Mouse (Mus musculus) lung, postnatal 0 days (tissue): ENCODE measurements around the gene Rec114. TPM values are rescaled to one million over a fixed set of nuclear protein-coding genes. Genes with fewer than 3 reads are reported as not detected.

Experiments used
- ATAC-seq: fragments of 200-750 bp; cut with Nextera tagmentation; 2 replicates; pipeline ENCODE4 v1.8.0; 2017; ENCODE audit warnings: moderate library complexity
- DNase-seq: peaks from one replicate; pipeline ENCODE4 v3.0.0-alpha.2; 2016; ENCODE audit warnings: low spot score
- H3K27ac ChIP-seq: fragments of 300-500 bp; sonication (generic); 2 replicates; pipeline ENCODE4 v1.5.1; 2014; ENCODE audit warnings: antibody characterized with exemption, mild to moderate bottlenecking, low read length, mixed read lengths
- H3K27me3 ChIP-seq: fragments of 300-500 bp; sonication (generic); replicated peaks from 2 replicates; pipeline ENCODE4 v1.6.1; 2014; ENCODE audit warnings: low read length, mixed read lengths; ENCODE audit not compliant: insufficient read depth
- H3K36me3 ChIP-seq: fragments of 300-500 bp; sonication (generic); 2 replicates; pipeline ENCODE4 v1.6.1; 2014; ENCODE audit warnings: low read length, mixed read lengths; ENCODE audit not compliant: insufficient read depth
- H3K4me1 ChIP-seq: fragments of 300-500 bp; sonication (generic); 2 replicates; pipeline ENCODE4 v1.6.1; 2014; ENCODE audit warnings: antibody characterized with exemption, low read depth, low read length, mixed read lengths; ENCODE audit not compliant: insufficient read depth
- H3K4me2 ChIP-seq: fragments of 300-500 bp; sonication (generic); replicated peaks from 2 replicates; pipeline ENCODE4 v1.6.1; 2014; ENCODE audit warnings: low read depth, mild to moderate bottlenecking, low read length, moderate library complexity, mixed read lengths
- H3K4me3 ChIP-seq: fragments of 300-500 bp; sonication (generic); 2 replicates; pipeline ENCODE4 v1.5.1; 2014; ENCODE audit warnings: low read depth, low read length
- H3K9ac ChIP-seq: fragments of 300-500 bp; sonication (generic); replicated peaks from 2 replicates; pipeline ENCODE4 v1.6.1; 2014; ENCODE audit warnings: low read depth, mild to moderate bottlenecking
- H3K9me3 ChIP-seq: fragments of 300-500 bp; sonication (generic); 2 replicates; pipeline ENCODE4 v1.6.1; 2016; ENCODE audit warnings: low read length, mixed read lengths
- CTCF ChIP-seq: IDR thresholded peaks from 2 replicates; pipeline ENCODE4 v1.5.1; 2016; ENCODE audit warnings: antibody characterized with exemption, mild to moderate bottlenecking
- EP300 ChIP-seq: IDR thresholded peaks from 2 replicates; pipeline ENCODE4 v1.6.1; 2016; ENCODE audit warnings: antibody characterized with exemption, mild to moderate bottlenecking, control low read depth
- WGBS: fragments of 180-500 bp; shearing (Covaris S2); extraction: QIAGEN DNeasy Blood & Tissue Kit; methylation state at CpG from one replicate; pipeline ENCODE4 v1.1.7; 2014; 5-methylcytosine and 5-hydroxymethylcytosine counted together
- polyA plus RNA-seq: library from polyadenylated mRNA; unstranded; fragments of >200 nt; fragmentation: Nextera tagmentation; extraction: Ambion mirVana; gene quantifications from 2 replicates; pipeline ENCODE4 v1.2.1, GENCODE M21; 2015

The Rec114 gene
- polyA plus RNA-seq, 1 experiment from 2014 or later: 5.0 TPM

DNA sequence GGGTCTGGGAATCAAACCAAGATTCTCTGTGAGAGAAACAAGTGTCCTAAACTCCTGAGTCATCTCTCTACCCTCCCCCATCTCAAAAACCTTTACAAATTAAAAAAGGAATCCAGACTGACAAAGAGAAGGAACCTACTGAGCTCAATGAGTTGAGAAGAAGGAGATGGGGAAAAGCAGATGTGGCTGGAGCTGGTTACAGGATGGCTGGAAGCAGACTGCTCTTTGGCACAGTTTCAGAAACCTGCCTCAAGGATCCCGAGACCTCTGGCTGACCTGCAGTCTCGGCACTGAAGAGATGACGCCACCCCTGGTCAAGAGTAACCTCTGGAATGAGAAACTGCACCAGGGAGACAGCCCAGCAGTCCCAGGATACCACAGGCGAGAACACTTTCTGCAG, 71.3 kb downstream of the Rec114 start:
- 12% methylated on average over 4 of the region's 4 CpGs for WGBS
- no peaks in the 10 kb centered on the region for H3K27me3 ChIP-seq
- H3K27ac ChIP-seq: no peak overlapping the region
- H3K4me2 ChIP-seq: no peak overlapping the region
- H3K4me3 ChIP-seq: no peak overlapping the region
- H3K9ac ChIP-seq: no peak overlapping the region
- TF ChIP-seq CTCF (no peak), EP300 (no peak)
- ATAC-seq (peak; percentile 78), DNase-seq (peak; percentile 72)
- H3K9me3 ChIP-seq: no peaks in the 10 kb centered on the region
- H3K4me1 ChIP-seq: no peaks in the 10 kb centered on the region
- no peaks in the 10 kb centered on the region for H3K36me3 ChIP-seq

DNA sequence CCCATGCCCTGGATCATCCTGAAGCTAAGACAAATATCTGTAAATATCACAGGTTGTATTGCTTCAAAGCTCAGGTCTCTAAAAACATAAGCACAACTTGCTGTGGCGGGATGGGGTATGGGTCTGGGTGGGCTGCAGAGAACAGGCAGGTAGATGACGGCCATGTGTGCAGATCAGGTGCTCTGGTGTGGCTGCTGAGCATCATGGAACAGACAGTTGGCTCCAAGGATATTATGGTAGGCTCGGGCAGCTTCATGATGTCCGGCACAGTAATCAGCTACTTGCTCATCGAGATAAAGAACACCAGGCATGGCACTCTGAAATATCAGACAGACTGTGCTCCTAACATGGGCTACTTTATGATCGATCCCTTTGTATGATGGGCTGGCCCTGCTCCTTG, 73.9 kb downstream of the Rec114 start:
- no peaks in the 10 kb centered on the region for H3K27me3 ChIP-seq
- 89% methylated on average over 6 of the region's 6 CpGs for WGBS
- TF ChIP-seq EP300: no peak
- no peak for TF ChIP-seq CTCF
- no peaks in the 10 kb centered on the region for H3K36me3 ChIP-seq
- DNase-seq (no peak), ATAC-seq (no peak)
- H3K4me3 ChIP-seq: no peak overlapping the region
- no peaks in the 10 kb centered on the region for H3K4me1 ChIP-seq
- no peaks in the 10 kb centered on the region for H3K9me3 ChIP-seq
- no peak overlapping the region for H3K27ac ChIP-seq
- no peak overlapping the region for H3K9ac ChIP-seq
- no peak overlapping the region for H3K4me2 ChIP-seq

DNA sequence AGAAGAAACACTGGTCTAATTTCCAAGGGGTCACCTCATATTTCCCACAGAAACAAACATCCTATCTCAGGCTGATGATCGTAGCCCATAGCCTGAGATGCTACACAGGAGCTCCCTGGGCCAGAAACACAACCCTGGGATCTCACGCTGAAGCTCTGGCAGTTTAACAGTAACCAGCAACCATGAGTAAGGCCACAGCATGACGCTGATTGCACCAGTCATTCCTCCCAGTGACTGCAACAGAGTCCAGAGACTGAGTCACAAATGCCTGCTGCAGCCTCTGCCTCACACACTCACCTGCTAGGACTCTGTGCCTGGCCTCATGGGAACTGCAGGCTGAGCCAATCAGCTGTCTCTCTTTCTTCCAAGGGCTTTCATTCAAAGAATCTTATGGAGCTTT, 74.7 kb downstream of the Rec114 start:
- WGBS: 78% methylated on average over 3 of the region's 3 CpGs

DNA sequence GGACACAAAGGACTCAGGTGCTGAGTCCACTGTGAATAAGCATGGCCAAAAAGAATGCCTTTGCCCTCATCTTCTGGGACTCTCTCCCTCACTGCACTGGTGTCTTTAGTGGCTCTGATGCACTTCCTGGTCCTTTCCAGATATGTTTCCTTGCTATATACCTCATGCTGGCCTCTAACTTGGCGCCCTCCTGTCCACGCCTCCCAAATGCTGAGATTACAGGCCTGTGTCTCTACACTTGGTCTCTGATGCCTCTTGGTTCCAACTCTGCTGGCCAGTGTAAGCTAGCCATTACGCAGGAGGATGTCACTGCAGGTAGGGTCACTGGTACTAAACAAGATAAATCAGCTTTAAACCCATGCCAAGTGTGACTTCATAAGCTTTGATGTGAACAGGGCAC, 75.6 kb downstream of the Rec114 start:
- H3K9me3 ChIP-seq: no peaks in the 10 kb centered on the region
- H3K4me2 ChIP-seq: no peak overlapping the region
- TF ChIP-seq EP300 (no peak), CTCF (no peak)
- WGBS: 88% methylated on average over 3 of the region's 3 CpGs
- no peaks in the 10 kb centered on the region; the same call in 1 of the 2 replicates for H3K36me3 ChIP-seq
- ATAC-seq (no peak), DNase-seq (no peak)
- H3K27me3 ChIP-seq: no peaks in the 10 kb centered on the region
- H3K9ac ChIP-seq: no peak overlapping the region
- H3K4me3 ChIP-seq: no peak overlapping the region
- no peaks in the 10 kb centered on the region for H3K4me1 ChIP-seq
- no peak overlapping the region for H3K27ac ChIP-seq

More for the DNA sequence above, 74.7 kb downstream of the Rec114 start:
- Histone ChIP-seq H3K4me1 (no peaks in the 10 kb centered on the region), H3K4me2 (no peak overlapping the region), H3K9me3 (no peaks in the 10 kb centered on the region), H3K9ac (no peak overlapping the region), H3K36me3 (no peaks in the 10 kb centered on the region; the same call in 1 of the 2 replicates), H3K4me3 (no peak overlapping the region), H3K27me3 (no peaks in the 10 kb centered on the region), H3K27ac (no peak overlapping the region)
- ATAC-seq (no peak), DNase-seq (no peak)
- no peak for TF ChIP-seq CTCF
- TF ChIP-seq EP300: no peak

DNA sequence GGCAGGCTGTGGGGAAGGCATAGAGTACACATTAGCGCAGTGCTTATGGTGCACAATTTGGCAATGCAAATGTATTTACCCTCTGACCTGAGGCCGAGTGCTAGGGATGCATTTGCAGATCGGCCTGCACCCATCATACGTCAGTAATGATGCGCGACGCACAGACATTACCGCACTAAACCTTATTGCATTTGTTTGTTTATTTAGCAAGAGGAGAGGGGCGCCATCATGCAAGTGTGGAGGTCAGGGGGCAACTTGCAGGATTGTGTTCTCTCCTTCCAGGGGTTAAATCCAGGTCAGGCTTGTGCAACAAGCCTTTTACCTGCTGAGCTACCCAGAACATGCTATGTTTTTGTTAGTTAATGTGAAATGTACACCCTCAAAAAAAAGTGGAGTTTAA, 76.5 kb downstream of the Rec114 start:
- Histone ChIP-seq H3K4me2 (no peak overlapping the region), H3K4me1 (no peaks in the 10 kb centered on the region), H3K27me3 (no peaks in the 10 kb centered on the region), H3K9me3 (no peaks in the 10 kb centered on the region), H3K36me3 (no peaks in the 10 kb centered on the region; the same call in 1 of the 2 replicates), H3K4me3 (no peak overlapping the region), H3K27ac (no peak overlapping the region), H3K9ac (no peak overlapping the region)
- 66% methylated on average over 9 of the region's 9 CpGs for WGBS
- DNase-seq (no peak), ATAC-seq (no peak)
- TF ChIP-seq CTCF (no peak), EP300 (no peak)

DNA sequence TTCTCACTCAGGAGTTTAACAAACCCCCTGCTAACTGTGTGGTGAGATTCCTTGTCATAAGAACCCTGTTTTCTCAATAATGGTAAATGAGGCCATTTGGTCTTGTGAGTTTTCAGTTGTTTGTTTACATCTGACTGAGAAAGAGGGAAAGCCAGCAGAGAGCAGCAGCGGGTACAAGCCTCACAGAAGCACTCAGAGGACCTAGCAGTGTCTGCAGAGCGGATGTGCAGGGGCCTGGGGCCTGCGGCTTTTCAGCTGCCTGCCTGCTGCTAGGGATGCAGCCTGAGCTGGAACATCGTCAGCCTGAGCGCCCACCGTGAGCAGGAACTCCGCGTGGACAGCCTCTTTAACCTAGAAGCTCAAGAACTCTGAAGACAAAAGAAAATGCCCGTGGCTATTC, 77.6 kb downstream of the Rec114 start:
- no peak overlapping the region for H3K4me3 ChIP-seq
- ATAC-seq: no peak
- no peak for TF ChIP-seq EP300
- TF ChIP-seq CTCF: 0 out of 2 replicates have a peak, but pooled peaks have one; percentile 20
- H3K9ac ChIP-seq: no peak overlapping the region
- no peaks in the 10 kb centered on the region for H3K9me3 ChIP-seq
- H3K4me1 ChIP-seq: no peaks in the 10 kb centered on the region
- H3K27me3 ChIP-seq: no peaks in the 10 kb centered on the region
- H3K27ac ChIP-seq: no peak overlapping the region
- H3K4me2 ChIP-seq: no peak overlapping the region
- no peaks in the 10 kb centered on the region; the same call in 1 of the 2 replicates for H3K36me3 ChIP-seq
- WGBS: 66% methylated on average over 9 of the region's 9 CpGs
- no peak for DNase-seq

DNA sequence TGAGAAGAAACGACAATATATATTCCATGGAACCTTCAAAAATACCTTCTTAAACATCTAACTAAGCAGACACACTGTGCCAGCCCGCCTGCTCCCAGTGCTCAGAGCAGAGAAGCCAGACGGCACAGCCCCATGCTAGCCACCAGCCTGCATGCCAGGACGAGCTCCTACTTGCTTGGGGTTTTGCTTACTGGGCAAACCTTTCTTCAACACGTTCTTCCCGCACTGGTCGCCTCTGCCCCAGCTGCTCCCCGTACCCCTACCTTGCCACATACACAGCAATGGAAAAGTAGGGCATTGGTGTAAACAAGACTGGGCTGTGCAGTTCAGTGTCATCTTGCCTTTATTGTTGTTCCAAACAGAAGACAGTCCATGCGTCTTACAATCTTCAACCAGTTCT, 78.3 kb downstream of the Rec114 start:
- TF ChIP-seq EP300: no peak
- TF ChIP-seq CTCF: no peak
- Histone ChIP-seq H3K4me2 (no peak overlapping the region), H3K4me3 (no peak overlapping the region), H3K27ac (no peak overlapping the region), H3K27me3 (no peaks in the 10 kb centered on the region), H3K4me1 (no peaks in the 10 kb centered on the region), H3K9me3 (no peaks in the 10 kb centered on the region), H3K36me3 (no peaks in the 10 kb centered on the region; the same call in 1 of the 2 replicates), H3K9ac (no peak overlapping the region)
- WGBS: 76% methylated on average over 9 of the region's 9 CpGs
- DNase-seq (no peak), ATAC-seq (no peak)
